Comparison of ENCODE assay signal across 27 mouse cellular contexts in the genomic region with DNA sequence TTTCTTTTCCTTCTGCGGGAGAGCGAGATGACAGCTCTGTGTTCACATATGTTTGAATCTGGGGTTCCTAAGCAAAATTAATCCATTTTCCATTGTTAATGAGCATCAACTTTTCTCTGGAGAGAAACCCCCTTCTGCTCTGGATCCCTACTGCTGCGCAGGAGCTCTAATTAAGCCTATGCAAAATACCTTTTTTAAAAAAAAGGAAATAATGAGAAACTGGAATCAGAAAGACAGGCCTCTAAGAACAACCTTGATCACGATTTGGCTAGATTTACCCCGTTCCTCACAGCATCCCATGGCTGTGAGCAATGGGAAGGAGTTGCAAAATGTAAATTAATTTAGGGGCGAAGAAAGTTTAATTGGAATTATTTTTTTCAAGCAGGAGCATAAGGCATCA.
A peak's percentile ranks its signal among the peaks of the same experiment; 100 is the strongest.
DNase-seq lines count a peak whose midpoint lies in the region; ATAC-seq and TF ChIP-seq lines count a peak whose summit lies in the region.
"Had no signal": no experiment of that assay in that cellular context is flagged by ENCODE, and none has a peak within 500 bp of the region (broad histone marks: within the 10 kb centered on the region; RNA-seq: fewer than 3 reads in every experiment).

No protein-coding gene starts in this region.

- no peak overlapping the region for H3K4me3 ChIP-seq in forebrain, embryonic 14.5 days (ENCODE audit: low read depth, low read length)
- H3K4me3 ChIP-seq in forebrain, embryonic 11.5 days (ENCODE audit: low read depth, low read length) = no peak overlapping the region
- no peak overlapping the region for H3K4me3 ChIP-seq in midbrain, embryonic 13.5 days (replicated peaks)
- H3K4me3 ChIP-seq in midbrain, postnatal 0 days (ENCODE audit: low read depth, low read length) = no peak overlapping the region
- no peak overlapping the region for H3K4me3 ChIP-seq in midbrain, embryonic 15.5 days
- H3K4me3 ChIP-seq in midbrain, embryonic 11.5 days (ENCODE audit: low read depth, low read length) = no peak overlapping the region
- H3K4me3 ChIP-seq: embryonic facial prominence, embryonic 13.5 days; embryonic facial prominence, embryonic 15.5 days; erythroblast, embryonic 14.5 days; forebrain, embryonic 10.5 days; forebrain, embryonic 13.5 days had no signal

- no peaks in the 10 kb centered on the region for H3K27me3 ChIP-seq in forebrain, embryonic 14.5 days (replicated peaks; ENCODE audit: control insufficient read depth, insufficient read depth, low read length)
- H3K27me3 ChIP-seq in forebrain, embryonic 11.5 days (ENCODE audit: control insufficient read depth, insufficient read depth, low read length) = no peaks in the 10 kb centered on the region
- H3K27me3 ChIP-seq in midbrain, embryonic 13.5 days = no peaks in the 10 kb centered on the region
- no peaks in the 10 kb centered on the region for H3K27me3 ChIP-seq in midbrain, postnatal 0 days (ENCODE audit: insufficient read depth, low read length)
- no peaks in the 10 kb centered on the region for H3K27me3 ChIP-seq in midbrain, embryonic 15.5 days (replicated peaks)
- H3K27me3 ChIP-seq in midbrain, embryonic 11.5 days (ENCODE audit: control insufficient read depth, insufficient read depth, low read length) = no peaks in the 10 kb centered on the region
- H3K27me3 ChIP-seq: CH12.LX; embryonic facial prominence, embryonic 13.5 days; embryonic facial prominence, embryonic 15.5 days; forebrain, embryonic 13.5 days; Patski had no signal

- no peaks in the 10 kb centered on the region for H3K36me3 ChIP-seq in forebrain, embryonic 14.5 days (ENCODE audit: control insufficient read depth, insufficient read depth, low read length)
- H3K36me3 ChIP-seq in forebrain, embryonic 11.5 days (ENCODE audit: control insufficient read depth, insufficient read depth, low read length) = no peaks in the 10 kb centered on the region
- no peaks in the 10 kb centered on the region for H3K36me3 ChIP-seq in midbrain, embryonic 13.5 days
- no peaks in the 10 kb centered on the region for H3K36me3 ChIP-seq in midbrain, postnatal 0 days (ENCODE audit: insufficient read depth, low read length)
- no peaks in the 10 kb centered on the region for H3K36me3 ChIP-seq in midbrain, embryonic 15.5 days (replicated peaks)
- H3K36me3 ChIP-seq in midbrain, embryonic 11.5 days (ENCODE audit: control insufficient read depth, insufficient read depth, low read length) = no peaks in the 10 kb centered on the region
- H3K36me3 ChIP-seq: embryonic facial prominence, embryonic 13.5 days; embryonic facial prominence, embryonic 15.5 days; forebrain, embryonic 10.5 days; G1E had no signal

- 38% methylated on average over 6 of the region's 6 CpGs for WGBS in forebrain, embryonic 14.5 days
- WGBS in forebrain, embryonic 11.5 days = 72% methylated on average over 6 of the region's 6 CpGs
- 56% methylated on average over 6 of the region's 6 CpGs for WGBS in midbrain, embryonic 13.5 days
- whole genome bisulfite sequencing in midbrain, postnatal 0 days = 60% methylated on average over 6 of the region's 6 CpGs
- WGBS in midbrain, embryonic 15.5 days = 55% methylated on average over 6 of the region's 6 CpGs
- 78% methylated on average over 6 of the region's 6 CpGs for WGBS in midbrain, embryonic 11.5 days

- no peak for ATAC-seq in forebrain, embryonic 14.5 days
- no peak for ATAC-seq in forebrain, embryonic 11.5 days (replicated peaks; ENCODE audit: low FRiP score)
- no peak for ATAC-seq in midbrain, embryonic 13.5 days
- no peak for ATAC-seq in midbrain, postnatal 0 days (ENCODE audit: low FRiP score)
- no peak for ATAC-seq in midbrain, embryonic 15.5 days (replicated peaks)
- no peak for ATAC-seq in midbrain, embryonic 11.5 days (ENCODE audit: low FRiP score)
- ATAC-seq: activated CD4-positive, CD25-positive, alpha-beta regulatory T cell, adult 4 months; CD4-positive, CD25-positive, alpha-beta regulatory T cell, adult 4 months; forebrain, embryonic 13.5 days; Patski had no signal

- H3K4me1 ChIP-seq in forebrain, embryonic 14.5 days (ENCODE audit: control insufficient read depth, insufficient read depth, low read length) = peaks cover 5% of the 10 kb centered on the region; the same call in 1 of the 2 replicates
- H3K4me1 ChIP-seq in forebrain, embryonic 11.5 days (replicated peaks; ENCODE audit: control insufficient read depth, insufficient read depth, low read length) = no peaks in the 10 kb centered on the region
- H3K4me1 ChIP-seq in midbrain, embryonic 13.5 days (replicated peaks) = peaks cover 10% of the 10 kb centered on the region; the same call in 1 of the 2 replicates
- no peaks in the 10 kb centered on the region; the same call in 1 of the 2 replicates for H3K4me1 ChIP-seq in midbrain, postnatal 0 days (ENCODE audit: insufficient read depth, low read length)
- H3K4me1 ChIP-seq in midbrain, embryonic 15.5 days = peaks cover 7% of the 10 kb centered on the region; the same call in 1 of the 2 replicates
- H3K4me1 ChIP-seq in midbrain, embryonic 11.5 days (ENCODE audit: control insufficient read depth, insufficient read depth, low read length) = no peaks in the 10 kb centered on the region
- H3K4me1 ChIP-seq: embryonic facial prominence, embryonic 13.5 days; embryonic facial prominence, embryonic 15.5 days; forebrain, embryonic 10.5 days had no signal

- H3K9ac ChIP-seq in forebrain, embryonic 14.5 days (ENCODE audit: low read length) = no peak overlapping the region
- no peak overlapping the region for H3K9ac ChIP-seq in forebrain, embryonic 11.5 days (ENCODE audit: low read length)
- no peak overlapping the region for H3K9ac ChIP-seq in midbrain, embryonic 13.5 days (replicated peaks)
- H3K9ac ChIP-seq in midbrain, postnatal 0 days (replicated peaks; ENCODE audit: low read length, poor library complexity, severe bottlenecking) = no peak overlapping the region
- no peak overlapping the region for H3K9ac ChIP-seq in midbrain, embryonic 15.5 days
- H3K9ac ChIP-seq in midbrain, embryonic 11.5 days (ENCODE audit: low read length) = no peak overlapping the region
- H3K9ac ChIP-seq: embryonic facial prominence, embryonic 13.5 days; embryonic facial prominence, embryonic 15.5 days; forebrain, embryonic 13.5 days had no signal

- H3K4me2 ChIP-seq in forebrain, embryonic 14.5 days (ENCODE audit: low read length) = no peak overlapping the region
- H3K4me2 ChIP-seq in forebrain, embryonic 11.5 days (ENCODE audit: low read depth, low read length, severe bottlenecking) = no peak overlapping the region
- no peak overlapping the region for H3K4me2 ChIP-seq in midbrain, embryonic 13.5 days (replicated peaks)
- H3K4me2 ChIP-seq in midbrain, postnatal 0 days (ENCODE audit: low read depth, low read length, poor library complexity, severe bottlenecking) = no peak overlapping the region
- H3K4me2 ChIP-seq in midbrain, embryonic 15.5 days = no peak overlapping the region
- H3K4me2 ChIP-seq in midbrain, embryonic 11.5 days = no peak overlapping the region
- H3K4me2 ChIP-seq: embryonic facial prominence, embryonic 13.5 days; embryonic facial prominence, embryonic 15.5 days; forebrain, embryonic 13.5 days had no signal

- no peaks in the 10 kb centered on the region for H3K9me3 ChIP-seq in forebrain, embryonic 14.5 days (replicated peaks; ENCODE audit: control insufficient read depth, low read length)
- no peaks in the 10 kb centered on the region for H3K9me3 ChIP-seq in forebrain, embryonic 11.5 days (ENCODE audit: control insufficient read depth, low read length)
- no peaks in the 10 kb centered on the region for H3K9me3 ChIP-seq in midbrain, embryonic 13.5 days
- no peaks in the 10 kb centered on the region for H3K9me3 ChIP-seq in midbrain, postnatal 0 days (ENCODE audit: low read length)
- H3K9me3 ChIP-seq in midbrain, embryonic 15.5 days = no peaks in the 10 kb centered on the region
- no peaks in the 10 kb centered on the region for H3K9me3 ChIP-seq in midbrain, embryonic 11.5 days (ENCODE audit: control insufficient read depth, low read length)
- H3K9me3 ChIP-seq: embryonic facial prominence, embryonic 13.5 days; embryonic facial prominence, embryonic 15.5 days; forebrain, embryonic 10.5 days; forebrain, embryonic 13.5 days had no signal

- no peak overlapping the region for H3K27ac ChIP-seq in forebrain, embryonic 14.5 days (ENCODE audit: low read depth, low read length)
- H3K27ac ChIP-seq in forebrain, embryonic 11.5 days (ENCODE audit: low read depth, low read length) = no peak overlapping the region
- peak overlapping the region; percentile 35; the same call in 1 of the 2 replicates for H3K27ac ChIP-seq in midbrain, embryonic 13.5 days
- no peak overlapping the region for H3K27ac ChIP-seq in midbrain, postnatal 0 days (ENCODE audit: low read depth, low read length)
- H3K27ac ChIP-seq in midbrain, embryonic 15.5 days = 0 out of 2 replicates have a peak overlapping the region, but pooled peaks have one; percentile 34
- H3K27ac ChIP-seq in midbrain, embryonic 11.5 days (ENCODE audit: low read depth, low read length) = no peak overlapping the region
- H3K27ac ChIP-seq: embryonic facial prominence, embryonic 13.5 days; embryonic facial prominence, embryonic 15.5 days; forebrain, embryonic 10.5 days; forebrain, embryonic 13.5 days had no signal

- peak; percentile 60 for DNase-seq in forebrain, embryonic 14.5 days (ENCODE audit: low spot score)
- DNase-seq in forebrain, embryonic 11.5 days (ENCODE audit: low spot score) = no peak
- no peak for DNase-seq in midbrain, postnatal 0 days (ENCODE audit: low spot score)
- no peak for DNase-seq in midbrain, embryonic 11.5 days (ENCODE audit: low spot score, missing footprints)
- DNase-seq: adrenal gland, adult 8-10 months; adrenal gland, postnatal 14 days; adrenal gland, postnatal 36 days; B cell, adult 2 months; cerebellum, adult 11 months; cerebellum, adult 18-20 months; cerebellum, adult 8-10 months; cerebellum, adult 9-11 months; cerebellum, postnatal 14 days; cerebellum, postnatal 36 days; embryo, embryonic 11 days had no signal

- TF ChIP-seq CTCF in midbrain, postnatal 0 days (IDR thresholded peaks at IDR 0.05) = no peak

Comparison
In these comparisons a context has a peak if more than half of its experiments do, and no peak if none do; other contexts are left out.
1. H3K27ac ChIP-seq: peak in midbrain, embryonic 13.5 days (single experiment) and midbrain, embryonic 15.5 days (single experiment); none in forebrain, embryonic 14.5 days (single experiment), forebrain, embryonic 11.5 days (single experiment), midbrain, postnatal 0 days (single experiment) and midbrain, embryonic 11.5 days (single experiment).